Mouse (Mus musculus) kidney, embryonic 16.5 days (tissue): ENCODE data around the gene 4930430A15Rik. TPM values are rescaled to one million over a fixed set of nuclear protein-coding genes. Genes with fewer than 3 reads are reported as not detected.

Experiments used
- ATAC-seq: fragments of 200-750 bp; cut with Nextera tagmentation; 2 replicates; pipeline ENCODE4 v1.8.0; 2017; ENCODE audit warnings: moderate TSS enrichment; ENCODE audit not compliant: low FRiP score, low TSS enrichment
- H3K27ac ChIP-seq: fragments of 300-500 bp; sonication (generic); 2 replicates; pipeline ENCODE4 v1.5.1; 2014; ENCODE audit warnings: low read length
- H3K27me3 ChIP-seq: fragments of 300-500 bp; sonication (generic); 2 replicates; pipeline ENCODE4 v1.6.1; 2014; ENCODE audit warnings: low read length, control low read depth, mixed read lengths; ENCODE audit not compliant: insufficient read depth
- H3K36me3 ChIP-seq: fragments of 300-500 bp; sonication (generic); 2 replicates; pipeline ENCODE4 v1.6.1; 2014; ENCODE audit warnings: low read length, control low read depth, mixed read lengths; ENCODE audit not compliant: insufficient read depth
- H3K4me1 ChIP-seq: fragments of 300-500 bp; sonication (generic); 2 replicates; pipeline ENCODE4 v1.6.1; 2014; ENCODE audit warnings: low read length, control low read depth, mixed read lengths; ENCODE audit not compliant: insufficient read depth
- H3K4me2 ChIP-seq: fragments of 300-500 bp; sonication (generic); replicated peaks from 2 replicates; pipeline ENCODE4 v1.6.1; 2014; ENCODE audit warnings: low read depth, low read length
- H3K4me3 ChIP-seq: fragments of 300-500 bp; sonication (generic); 2 replicates; pipeline ENCODE4 v1.5.1; 2014; ENCODE audit warnings: mild to moderate bottlenecking, low read length
- H3K9ac ChIP-seq: fragments of 300-500 bp; sonication (generic); replicated peaks from 2 replicates; pipeline ENCODE4 v1.6.1; 2014; ENCODE audit warnings: low read length
- H3K9me3 ChIP-seq: fragments of 300-500 bp; sonication (generic); 2 replicates; pipeline ENCODE4 v1.6.1; 2016; ENCODE audit warnings: low read length, control low read depth
- WGBS: fragments of 180-500 bp; shearing (Covaris S2); extraction: QIAGEN DNeasy Blood & Tissue Kit; methylation state at CpG from one replicate; pipeline ENCODE4 v1.1.7; 2014; 5-methylcytosine and 5-hydroxymethylcytosine counted together
- polyA plus RNA-seq: library from polyadenylated mRNA; unstranded; fragments of >200 nt; fragmentation: Nextera tagmentation; extraction: Ambion mirVana; gene quantifications from 2 replicates; pipeline ENCODE4 v1.2.1, GENCODE M21; 2015

Gene 4930430A15Rik
- polyA plus RNA-seq = not detected in 2 replicates

DNA sequence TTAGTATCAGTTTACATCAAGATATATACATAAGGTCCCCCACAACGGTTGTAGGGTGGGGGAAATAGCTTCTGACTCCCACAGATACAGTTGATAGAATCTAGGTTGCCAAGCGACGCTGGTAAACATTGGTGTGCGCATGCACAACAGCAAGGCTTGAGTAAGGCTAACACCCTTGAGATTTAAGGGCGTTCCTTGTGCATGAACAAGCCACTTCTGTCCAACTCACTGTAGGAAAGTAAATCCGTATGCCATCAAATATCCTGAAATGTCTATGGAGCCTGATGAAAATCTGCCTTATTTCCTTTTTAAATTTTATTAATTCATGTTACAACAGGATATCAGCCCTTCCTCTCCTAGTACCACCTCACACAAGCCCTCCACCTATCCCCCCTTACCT lies at the start of gene 4930430A15Rik:
4930430A15Rik (minus strand) TSS at position 101 of the 400 bp plus-strand sequence.
- no peak within 1 kb of the TSS for H3K4me2 ChIP-seq
- no peaks in the 10 kb centered on the region for H3K36me3 ChIP-seq
- H3K9ac ChIP-seq = no peak within 1 kb of the TSS
- H3K27ac ChIP-seq = no peak within 1 kb of the TSS
- H3K27me3 ChIP-seq = no peaks in the 10 kb centered on the region
- no peaks in the 10 kb centered on the region for H3K4me1 ChIP-seq
- H3K9me3 ChIP-seq = no peaks in the 10 kb centered on the region
- ATAC-seq = no peak
- H3K4me3 ChIP-seq = no peak within 1 kb of the TSS
- WGBS = 83% methylated on average over 6 of the region's 6 CpGs

DNA sequence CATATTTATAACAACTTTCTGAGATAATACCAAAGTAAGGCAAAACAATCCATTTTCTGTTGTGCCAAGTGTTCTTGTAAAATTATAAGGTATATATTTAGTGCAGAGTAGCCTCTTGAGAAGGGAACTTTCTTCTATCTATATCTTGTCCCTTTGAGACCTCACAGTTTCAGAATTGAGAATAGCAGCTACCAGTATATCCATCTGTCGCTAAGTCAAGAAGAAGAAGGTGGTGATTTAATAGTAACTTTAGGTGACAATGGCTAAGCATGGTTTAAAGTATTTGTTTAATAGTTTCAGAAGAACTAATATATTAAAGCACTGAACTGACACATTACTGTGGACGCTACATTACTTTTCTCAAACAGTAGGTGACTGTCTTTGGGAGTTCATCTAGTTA lies 44.6 kb upstream of the 4930430A15Rik start, which contains the start of gene Olfr1277:
Olfr1277 (minus strand) TSS at position 101 of the 400 bp plus-strand sequence.
- no peaks in the 10 kb centered on the region for H3K27me3 ChIP-seq

DNA sequence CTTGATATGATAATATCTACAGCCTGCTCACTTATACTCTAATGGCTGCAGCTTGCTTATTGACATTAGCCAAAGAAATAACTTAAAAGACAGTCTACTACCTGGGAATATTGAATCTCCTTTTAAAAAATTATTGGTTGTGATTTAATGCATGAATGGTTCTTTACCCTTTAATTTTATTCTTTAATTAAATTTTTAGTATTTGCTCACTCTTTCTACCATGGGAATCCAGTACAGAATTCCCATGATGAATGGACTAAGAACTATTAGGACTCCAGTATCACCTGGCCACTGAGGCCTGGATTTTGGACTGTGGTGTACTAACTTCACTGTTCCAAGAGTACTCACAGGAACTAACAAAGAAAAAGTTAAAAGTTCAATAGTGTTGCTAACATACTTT lies 24.8 kb upstream of the 4930430A15Rik start, which contains the start of gene Olfr1276:
Olfr1276 (plus strand) TSS at position 301 of the 400 bp plus-strand sequence.
- H3K4me3 ChIP-seq = no peak within 1 kb of the TSS
- H3K9me3 ChIP-seq = no peaks in the 10 kb centered on the region
- H3K27me3 ChIP-seq = no peaks in the 10 kb centered on the region
- H3K9ac ChIP-seq = no peak within 1 kb of the TSS
- H3K27ac ChIP-seq = no peak within 1 kb of the TSS
- ATAC-seq = no peak
- no peaks in the 10 kb centered on the region for H3K4me1 ChIP-seq
- no peaks in the 10 kb centered on the region for H3K36me3 ChIP-seq
- H3K4me2 ChIP-seq = no peak within 1 kb of the TSS

More for the DNA sequence above, 44.6 kb upstream of the 4930430A15Rik start, which contains the start of gene Olfr1277:
- Histone ChIP-seq H3K9me3 (no peaks in the 10 kb centered on the region), H3K9ac (no peak within 1 kb of the TSS), H3K36me3 (no peaks in the 10 kb centered on the region), H3K4me1 (no peaks in the 10 kb centered on the region), H3K4me3 (no peak within 1 kb of the TSS), H3K27ac (no peak within 1 kb of the TSS), H3K4me2 (no peak within 1 kb of the TSS)
- WGBS = 70% methylated on average over 2 of the region's 2 CpGs
- ATAC-seq = no peak

DNA sequence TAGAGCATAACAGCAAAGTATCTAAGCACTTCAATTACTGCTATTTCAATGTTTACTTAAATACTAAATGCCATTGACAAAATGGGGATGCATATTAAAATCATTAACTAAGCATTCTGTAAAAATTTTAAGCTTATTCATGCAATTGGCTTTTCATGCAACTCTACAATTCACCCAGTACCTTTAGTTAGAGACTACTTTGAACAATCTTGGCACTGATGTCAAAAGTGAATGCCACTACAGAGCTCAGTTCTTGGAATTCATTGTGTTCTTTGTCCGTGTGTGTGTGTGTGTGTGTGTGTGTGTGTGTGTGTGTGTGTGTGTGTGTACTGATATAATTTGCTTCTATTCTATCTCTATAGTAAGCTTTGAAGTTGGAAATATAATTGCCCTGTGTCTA lies 5.8 kb upstream of the 4930430A15Rik start, which contains the start of gene Olfr1275:
Olfr1275 (minus strand) TSS at position 101 of the 400 bp plus-strand sequence.
- WGBS = 95% methylated on average over 1 of the region's 1 CpGs
- no peak for ATAC-seq
- H3K9me3 ChIP-seq = no peaks in the 10 kb centered on the region
- no peak within 1 kb of the TSS for H3K4me2 ChIP-seq
- H3K36me3 ChIP-seq = no peaks in the 10 kb centered on the region
- H3K27ac ChIP-seq = no peak within 1 kb of the TSS
- H3K9ac ChIP-seq = no peak within 1 kb of the TSS
- H3K4me3 ChIP-seq = no peak within 1 kb of the TSS
- H3K4me1 ChIP-seq = no peaks in the 10 kb centered on the region
- H3K27me3 ChIP-seq = no peaks in the 10 kb centered on the region

DNA sequence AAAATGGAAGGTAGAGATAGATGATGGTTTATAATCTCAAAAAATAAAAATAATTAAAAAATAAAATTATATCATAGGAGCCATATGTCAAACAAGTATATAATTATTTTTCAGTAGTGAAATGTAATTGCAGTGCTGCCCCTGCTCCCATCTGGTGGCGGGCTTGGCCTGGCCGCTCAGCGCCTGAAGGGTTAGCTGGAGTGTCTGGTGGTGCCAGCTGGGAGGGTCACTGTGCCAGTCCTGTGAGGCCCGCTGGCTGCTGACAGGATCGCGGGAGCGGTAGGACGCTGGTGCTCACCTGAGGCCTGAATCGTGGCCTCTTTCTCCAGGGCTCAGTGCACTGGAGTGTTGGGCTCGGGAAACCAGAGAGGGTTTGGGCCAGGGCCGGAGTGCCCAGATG lies 47.3 kb downstream of the 4930430A15Rik start:
- Histone ChIP-seq H3K27ac (no peak overlapping the region), H3K4me1 (no peaks in the 10 kb centered on the region), H3K9ac (no peak overlapping the region), H3K4me2 (no peak overlapping the region), H3K9me3 (no peaks in the 10 kb centered on the region), H3K36me3 (no peaks in the 10 kb centered on the region), H3K27me3 (no peaks in the 10 kb centered on the region), H3K4me3 (no peak overlapping the region)
- WGBS = 90% methylated on average over 11 of the region's 11 CpGs
- ATAC-seq = no peak

DNA sequence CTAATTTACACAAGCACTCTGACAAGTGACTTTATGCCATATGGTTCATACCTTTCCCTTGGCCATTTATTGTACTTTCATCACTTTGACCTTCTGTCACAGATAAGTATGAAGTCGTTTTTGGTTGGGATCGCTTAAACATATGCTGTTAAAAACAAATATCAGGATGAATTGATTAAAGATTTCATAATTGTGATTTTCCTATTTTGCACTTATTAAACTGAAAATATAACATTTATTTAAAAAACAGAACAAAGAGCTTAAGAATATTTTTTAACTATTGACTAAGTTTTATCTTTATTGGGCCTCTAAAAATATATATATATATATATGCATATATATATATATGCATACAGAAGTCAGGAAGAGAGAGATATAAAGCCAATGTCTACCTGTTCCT lies 76.6 kb downstream of the 4930430A15Rik start, which contains the start of gene Gm15130:
Gm15130 (minus strand) TSS at position 101 of the 400 bp plus-strand sequence.
- no peaks in the 10 kb centered on the region for H3K4me1 ChIP-seq
- WGBS = 66% methylated on average over 2 of the region's 2 CpGs
- H3K4me3 ChIP-seq = no peak within 1 kb of the TSS
- H3K9me3 ChIP-seq = no peaks in the 10 kb centered on the region
- no peaks in the 10 kb centered on the region for H3K36me3 ChIP-seq
- H3K4me2 ChIP-seq = no peak within 1 kb of the TSS
- no peak within 1 kb of the TSS for H3K27ac ChIP-seq
- H3K9ac ChIP-seq = no peak within 1 kb of the TSS
- H3K27me3 ChIP-seq = no peaks in the 10 kb centered on the region
- ATAC-seq = no peak

DNA sequence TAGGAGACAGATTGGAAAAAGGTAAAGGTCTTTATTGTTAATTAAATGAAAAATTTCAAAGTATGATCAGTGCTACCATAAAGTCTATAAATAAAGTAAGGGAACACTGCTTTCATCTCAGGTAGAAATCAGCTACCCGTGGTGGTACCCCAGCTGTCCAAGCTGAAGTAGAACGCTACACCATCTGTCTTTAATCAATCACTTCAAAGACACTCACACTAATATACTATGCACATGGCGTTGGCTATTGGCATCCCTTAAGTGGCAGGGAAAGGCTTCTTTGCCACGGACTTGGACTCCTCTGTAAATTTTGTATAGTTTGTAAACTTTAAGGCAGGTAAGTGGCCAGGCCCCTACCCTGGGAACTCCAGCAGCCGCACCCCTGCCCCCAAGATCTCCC lies 93.7 kb downstream of the 4930430A15Rik start:
- no peak overlapping the region for H3K4me3 ChIP-seq
- no peaks in the 10 kb centered on the region for H3K36me3 ChIP-seq
- no peak overlapping the region for H3K4me2 ChIP-seq
- no peaks in the 10 kb centered on the region for H3K27me3 ChIP-seq
- ATAC-seq = no peak
- H3K27ac ChIP-seq = no peak overlapping the region
- H3K9ac ChIP-seq = no peak overlapping the region
- H3K4me1 ChIP-seq = no peaks in the 10 kb centered on the region
- 70% methylated on average over 5 of the region's 5 CpGs for WGBS
- no peaks in the 10 kb centered on the region for H3K9me3 ChIP-seq

Other genes with a start within 250 kb of the 4930430A15Rik start
- not detected in 2 replicates for gene Gm13941, start 123.6 kb downstream of the 4930430A15Rik start, polyA plus RNA-seq
- gene Gm15130, start 76.7 kb downstream of the 4930430A15Rik start, polyA plus RNA-seq = not detected in 2 replicates
- gene Olfr1275, start 5.7 kb upstream of the 4930430A15Rik start, polyA plus RNA-seq = not detected in 2 replicates
- gene Olfr1276, start 24.9 kb upstream of the 4930430A15Rik start, polyA plus RNA-seq = not detected in 2 replicates
- not detected in 2 replicates for gene Olfr1277, start 44.5 kb upstream of the 4930430A15Rik start, polyA plus RNA-seq
- gene Olfr1278, start 60.5 kb upstream of the 4930430A15Rik start, polyA plus RNA-seq = not detected in 2 replicates
- gene Olfr1279, start 71.0 kb upstream of the 4930430A15Rik start, polyA plus RNA-seq = not detected in 2 replicates
- not detected in 2 replicates for gene Olfr1280, start 84.4 kb upstream of the 4930430A15Rik start, polyA plus RNA-seq
- not detected in 2 replicates for gene Olfr1281, start 96.9 kb upstream of the 4930430A15Rik start, polyA plus RNA-seq
- gene Olfr1282, start 106.5 kb upstream of the 4930430A15Rik start, polyA plus RNA-seq = not detected in 2 replicates
- not detected in 2 replicates for gene Olfr1283, start 137.2 kb upstream of the 4930430A15Rik start, polyA plus RNA-seq
- gene Olfr1284, start 145.9 kb upstream of the 4930430A15Rik start, polyA plus RNA-seq = not detected in 2 replicates
- not detected in 2 replicates for gene Olfr1286, start 193.5 kb upstream of the 4930430A15Rik start, polyA plus RNA-seq
- gene Olfr1287, start 219.5 kb upstream of the 4930430A15Rik start, polyA plus RNA-seq = not detected in 2 replicates
- gene Olfr1288, start 244.5 kb upstream of the 4930430A15Rik start, polyA plus RNA-seq = not detected in 2 replicates